Mouse (Mus musculus): ENCODE results near the gene Mcu. TPM values are rescaled to one million over a fixed set of nuclear protein-coding genes. Genes with fewer than 3 reads are reported as not detected.
A peak's percentile ranks its signal among the peaks of the same experiment; 100 is the strongest.

Mcu gene
- polyA plus RNA-seq, 1 experiment = 16.1 TPM

DNA sequence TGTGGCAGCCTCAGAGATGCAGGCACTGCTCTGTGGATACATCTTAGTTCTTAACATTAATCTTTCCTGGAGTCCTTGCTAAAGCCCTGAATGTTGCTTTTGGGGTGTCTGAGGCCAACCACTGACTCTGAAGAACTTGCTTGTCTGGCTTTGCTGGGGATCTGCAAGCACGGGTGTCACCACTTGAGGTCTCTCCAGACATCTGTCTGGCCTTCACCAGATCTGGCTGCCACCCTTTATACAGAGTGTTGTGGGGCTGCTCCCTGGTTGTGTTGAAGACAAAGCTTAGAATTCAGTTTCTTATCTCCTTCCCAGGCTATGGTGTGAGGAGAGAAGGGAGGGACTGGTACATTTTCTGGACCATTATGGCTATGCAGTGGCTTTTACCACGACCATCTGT is 122.4 kb downstream of the Mcu start:
- TF ChIP-seq CTCF (IDR thresholded peaks at IDR 0.05; ENCODE audit: control insufficient read depth, insufficient read depth, low read length) (0 out of 2 replicates have a peak, but pooled peaks have one; percentile 6), POLR2A (IDR thresholded peaks at IDR 0.05; ENCODE audit: borderline replicate concordance, control insufficient read depth, low read depth, low read length) (no peak)
- H3K27ac ChIP-seq (ENCODE audit: control insufficient read depth, insufficient read depth, low read depth, low read length, poor library complexity) = no peak overlapping the region
- 22% methylated on average over 2 of the region's 2 CpGs for WGBS
- H3K4me1 ChIP-seq (ENCODE audit: control insufficient read depth, insufficient read depth, low read length) = no peaks in the 10 kb centered on the region; the same call in 1 of the 2 replicates
- H3K4me3 ChIP-seq (replicated peaks; ENCODE audit: control insufficient read depth, low read depth, low read length) = no peak overlapping the region

DNA sequence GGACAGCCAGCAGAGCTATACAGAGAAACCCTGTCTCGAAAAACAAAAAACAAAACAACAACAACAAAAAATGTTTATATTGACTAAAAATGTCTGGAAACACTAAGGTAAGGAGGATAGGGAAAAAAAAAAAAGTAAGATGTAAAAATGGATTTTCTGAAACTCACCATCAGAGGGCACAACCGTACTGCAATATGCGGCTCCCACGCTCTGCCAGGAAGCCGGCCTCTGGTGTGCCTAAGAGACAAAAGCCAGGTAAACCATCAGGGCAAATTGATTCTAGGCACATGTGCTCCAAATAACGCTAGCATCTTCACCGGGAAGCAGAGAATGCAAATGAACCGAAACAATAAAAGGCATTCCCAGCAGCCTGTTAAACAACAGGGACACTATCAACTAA is 125.6 kb downstream of the Mcu start:
- TF ChIP-seq CTCF (IDR thresholded peaks at IDR 0.05; ENCODE audit: control insufficient read depth, insufficient read depth, low read length) = 0 out of 2 replicates have a peak, but pooled peaks have one; percentile 9
- no peak for TF ChIP-seq POLR2A (IDR thresholded peaks at IDR 0.05; ENCODE audit: borderline replicate concordance, control insufficient read depth, low read depth, low read length)

DNA sequence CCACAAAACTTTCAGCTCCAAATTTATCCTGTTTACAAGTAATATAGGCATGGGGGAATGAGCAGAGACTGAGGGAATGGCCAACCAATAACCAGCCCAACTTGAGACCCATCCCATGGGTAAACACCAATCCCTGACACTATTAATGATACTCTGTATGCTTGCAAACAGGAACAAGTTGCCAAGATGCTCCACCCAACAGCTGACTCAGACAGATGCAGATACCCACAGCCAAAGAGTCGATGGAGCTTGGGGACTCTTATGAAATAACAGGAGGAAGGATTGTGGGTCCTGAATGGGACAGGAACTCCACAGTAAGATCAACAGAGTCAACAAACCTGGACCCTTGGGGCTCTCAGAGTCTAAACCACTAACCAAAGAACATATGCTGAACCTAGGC is 127.1 kb downstream of the Mcu start:
- Histone ChIP-seq H3K4me1 (ENCODE audit: control insufficient read depth, insufficient read depth, low read length) (no peaks in the 10 kb centered on the region), H3K4me3 (replicated peaks; ENCODE audit: control insufficient read depth, low read depth, low read length) (no peak overlapping the region), H3K27ac (ENCODE audit: control insufficient read depth, insufficient read depth, low read depth, low read length, poor library complexity) (no peak overlapping the region)
- whole genome bisulfite sequencing = 53% methylated on average over 1 of the region's 1 CpGs
- TF ChIP-seq CTCF (IDR thresholded peaks at IDR 0.05; ENCODE audit: control insufficient read depth, insufficient read depth, low read length) = no peak
- TF ChIP-seq POLR2A (IDR thresholded peaks at IDR 0.05; ENCODE audit: borderline replicate concordance, control insufficient read depth, low read depth, low read length) = no peak

More for the DNA sequence above, 125.6 kb downstream of the Mcu start:
- WGBS = 90% methylated on average over 8 of the region's 8 CpGs
- Histone ChIP-seq H3K4me1 (ENCODE audit: control insufficient read depth, insufficient read depth, low read length) (no peaks in the 10 kb centered on the region; the same call in 1 of the 2 replicates), H3K27ac (ENCODE audit: control insufficient read depth, insufficient read depth, low read depth, low read length, poor library complexity) (no peak overlapping the region), H3K4me3 (replicated peaks; ENCODE audit: control insufficient read depth, low read depth, low read length) (no peak overlapping the region)

DNA sequence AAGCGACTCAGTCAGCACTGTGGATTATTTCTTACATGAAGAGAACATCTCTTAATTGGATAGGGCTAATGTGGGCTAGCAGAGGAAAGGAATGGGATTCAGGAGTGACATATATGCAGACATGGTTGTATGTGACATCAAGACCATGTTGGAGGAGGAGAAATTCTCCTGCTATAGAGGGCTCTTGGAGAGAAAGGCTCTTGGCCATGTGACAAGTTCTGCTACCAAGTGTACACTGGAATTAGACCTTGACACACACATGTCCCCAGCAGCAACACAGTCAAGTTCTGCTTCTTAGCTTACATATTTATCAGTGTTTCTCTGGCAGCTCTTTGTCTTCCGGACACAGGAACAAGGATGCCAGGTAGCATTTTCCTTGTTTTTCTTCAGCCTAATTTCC is 129.1 kb downstream of the Mcu start:
- no peaks in the 10 kb centered on the region for H3K4me1 ChIP-seq (ENCODE audit: control insufficient read depth, insufficient read depth, low read length)
- no peak overlapping the region for H3K27ac ChIP-seq (ENCODE audit: control insufficient read depth, insufficient read depth, low read depth, low read length, poor library complexity)
- H3K4me3 ChIP-seq (replicated peaks; ENCODE audit: control insufficient read depth, low read depth, low read length) = no peak overlapping the region
- WGBS = 83% methylated on average over 2 of the region's 2 CpGs
- TF ChIP-seq POLR2A (IDR thresholded peaks at IDR 0.05; ENCODE audit: borderline replicate concordance, control insufficient read depth, low read depth, low read length) = no peak
- no peak for TF ChIP-seq CTCF (IDR thresholded peaks at IDR 0.05; ENCODE audit: control insufficient read depth, insufficient read depth, low read length)

DNA sequence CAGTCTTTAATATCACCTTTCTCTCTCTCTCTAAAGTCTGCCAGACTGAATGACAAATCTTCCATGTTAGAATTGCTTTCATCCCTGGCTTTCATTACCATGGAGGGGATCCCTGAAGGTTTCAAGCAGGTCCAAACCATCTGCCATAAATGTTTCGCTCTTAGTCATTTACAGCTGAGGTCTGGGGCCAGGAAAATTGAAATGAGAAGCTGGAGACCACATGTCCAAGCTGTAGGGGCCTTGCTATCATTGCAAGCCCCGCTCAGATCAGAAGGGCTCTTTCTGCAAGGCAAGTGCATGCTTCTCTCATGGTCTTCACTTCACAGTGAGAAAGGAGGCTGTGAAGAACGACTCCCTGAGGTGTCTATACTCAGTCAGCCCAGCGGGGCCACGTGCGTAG is 132.2 kb downstream of the Mcu start:
- H3K4me1 ChIP-seq (ENCODE audit: control insufficient read depth, insufficient read depth, low read length) = no peaks in the 10 kb centered on the region
- 87% methylated on average over 6 of the region's 6 CpGs for WGBS

DNA sequence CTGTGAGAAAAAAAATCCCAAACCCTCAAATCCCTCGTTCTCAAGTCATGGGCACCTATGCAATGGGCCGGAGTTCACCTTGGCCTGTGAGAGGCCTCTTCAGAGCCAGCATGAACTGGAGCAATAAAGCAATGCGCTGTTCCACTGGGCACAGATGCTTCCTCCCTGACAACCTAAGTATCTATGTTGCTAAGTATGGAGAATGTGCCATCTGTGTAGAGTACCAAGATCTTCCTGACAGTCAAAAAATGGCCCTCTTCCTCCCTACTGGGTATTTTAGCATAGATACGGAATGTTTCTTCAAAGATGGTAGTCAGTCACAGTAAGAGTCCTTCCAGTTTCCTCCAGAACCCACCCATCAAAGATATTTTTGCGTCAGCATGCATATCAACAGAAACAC is 135.1 kb downstream of the Mcu start:
- no peaks in the 10 kb centered on the region; the same call in 1 of the 2 replicates for H3K4me1 ChIP-seq (ENCODE audit: control insufficient read depth, insufficient read depth, low read length)
- 84% methylated on average over 5 of the region's 5 CpGs for WGBS
- no peak overlapping the region for H3K4me3 ChIP-seq (replicated peaks; ENCODE audit: control insufficient read depth, low read depth, low read length)
- TF ChIP-seq CTCF (IDR thresholded peaks at IDR 0.05; ENCODE audit: control insufficient read depth, insufficient read depth, low read length) (no peak), POLR2A (IDR thresholded peaks at IDR 0.05; ENCODE audit: borderline replicate concordance, control insufficient read depth, low read depth, low read length) (no peak)
- no peak overlapping the region for H3K27ac ChIP-seq (ENCODE audit: control insufficient read depth, insufficient read depth, low read depth, low read length, poor library complexity)

More for the DNA sequence above, 132.2 kb downstream of the Mcu start:
- Histone ChIP-seq H3K4me3 (replicated peaks; ENCODE audit: control insufficient read depth, low read depth, low read length) (no peak overlapping the region), H3K27ac (ENCODE audit: control insufficient read depth, insufficient read depth, low read depth, low read length, poor library complexity) (no peak overlapping the region)
- TF ChIP-seq CTCF (IDR thresholded peaks at IDR 0.05; ENCODE audit: control insufficient read depth, insufficient read depth, low read length) (no peak), POLR2A (IDR thresholded peaks at IDR 0.05; ENCODE audit: borderline replicate concordance, control insufficient read depth, low read depth, low read length) (no peak)

DNA sequence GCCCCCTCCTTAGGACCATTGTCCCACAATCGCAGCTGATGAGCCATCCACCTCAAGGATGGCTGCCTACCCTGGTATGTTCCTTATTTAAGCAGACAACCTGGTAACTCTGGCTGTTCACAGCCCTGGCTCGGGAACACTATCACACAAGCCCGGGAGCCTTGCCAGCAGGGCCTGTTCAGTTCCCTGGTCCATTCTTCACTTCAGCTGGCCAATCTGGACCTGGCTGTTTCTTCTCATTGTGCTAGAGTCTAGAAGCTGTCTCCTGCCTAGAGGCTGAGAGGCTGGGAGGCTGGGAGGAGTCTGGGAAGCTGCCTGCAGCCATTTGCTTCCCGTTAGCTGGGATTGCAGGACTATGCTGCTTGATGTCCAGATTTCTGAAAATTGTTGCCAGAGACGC is 146.0 kb downstream of the Mcu start:
- TF ChIP-seq POLR2A (IDR thresholded peaks at IDR 0.05; ENCODE audit: borderline replicate concordance, control insufficient read depth, low read depth, low read length) = no peak
- TF ChIP-seq CTCF (IDR thresholded peaks at IDR 0.05; ENCODE audit: control insufficient read depth, insufficient read depth, low read length) = no peak
- Histone ChIP-seq H3K4me3 (replicated peaks; ENCODE audit: control insufficient read depth, low read depth, low read length) (no peak overlapping the region), H3K4me1 (ENCODE audit: control insufficient read depth, insufficient read depth, low read length) (no peaks in the 10 kb centered on the region), H3K27ac (ENCODE audit: control insufficient read depth, insufficient read depth, low read depth, low read length, poor library complexity) (no peak overlapping the region)
- WGBS = 81% methylated on average over 5 of the region's 5 CpGs

DNA sequence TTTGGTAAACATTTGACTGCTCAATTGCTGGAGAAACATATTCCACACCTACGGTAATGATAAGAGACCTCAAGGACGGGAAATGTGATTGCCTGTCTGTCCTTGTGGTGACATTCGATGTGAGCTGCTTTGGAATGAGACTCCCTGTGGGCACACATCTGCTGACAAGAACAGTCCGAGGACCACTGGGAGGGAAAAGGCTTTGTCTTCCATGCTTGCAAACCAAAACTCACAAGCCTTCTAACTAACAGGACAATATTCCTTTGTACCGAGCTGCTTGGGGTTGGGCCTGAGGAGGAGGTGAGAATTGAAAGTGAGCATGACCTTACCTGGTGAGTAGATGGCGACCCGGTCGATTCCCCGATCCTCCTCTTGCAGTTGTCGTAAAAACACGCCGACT is 149.2 kb downstream of the Mcu start:
- TF ChIP-seq CTCF (IDR thresholded peaks at IDR 0.05; ENCODE audit: control insufficient read depth, insufficient read depth, low read length) = no peak
- no peak for TF ChIP-seq POLR2A (IDR thresholded peaks at IDR 0.05; ENCODE audit: borderline replicate concordance, control insufficient read depth, low read depth, low read length)
- WGBS = 87% methylated on average over 12 of the region's 12 CpGs
- Histone ChIP-seq H3K27ac (ENCODE audit: control insufficient read depth, insufficient read depth, low read depth, low read length, poor library complexity) (no peak overlapping the region), H3K4me1 (ENCODE audit: control insufficient read depth, insufficient read depth, low read length) (no peaks in the 10 kb centered on the region), H3K4me3 (replicated peaks; ENCODE audit: control insufficient read depth, low read depth, low read length) (no peak overlapping the region)

DNA sequence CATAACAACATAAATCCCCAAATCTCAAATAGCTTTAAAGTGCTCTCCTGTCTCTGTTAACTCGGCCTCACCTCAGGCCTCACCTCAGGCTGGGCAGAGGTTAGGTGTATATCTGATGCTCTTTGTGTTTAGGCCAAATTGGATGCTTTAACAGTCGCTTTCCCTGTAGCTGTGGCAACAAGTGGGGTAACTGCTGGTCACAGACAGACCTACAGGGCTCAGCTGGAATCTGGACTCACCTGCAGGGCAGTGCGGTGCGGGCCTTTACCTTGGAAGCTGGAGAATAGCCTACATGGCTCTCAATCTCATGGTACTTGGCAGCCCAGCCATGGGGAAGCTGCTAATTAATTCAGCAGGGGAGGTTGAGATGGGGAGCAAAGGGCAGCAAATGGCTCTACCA is 149.9 kb downstream of the Mcu start:
- Histone ChIP-seq H3K27ac (ENCODE audit: control insufficient read depth, insufficient read depth, low read depth, low read length, poor library complexity) (no peak overlapping the region), H3K4me3 (replicated peaks; ENCODE audit: control insufficient read depth, low read depth, low read length) (no peak overlapping the region), H3K4me1 (ENCODE audit: control insufficient read depth, insufficient read depth, low read length) (no peaks in the 10 kb centered on the region)
- no peak for TF ChIP-seq POLR2A (IDR thresholded peaks at IDR 0.05; ENCODE audit: borderline replicate concordance, control insufficient read depth, low read depth, low read length)
- no peak for TF ChIP-seq CTCF (IDR thresholded peaks at IDR 0.05; ENCODE audit: control insufficient read depth, insufficient read depth, low read length)
- WGBS = 89% methylated on average over 4 of the region's 4 CpGs
